Mouse (Mus musculus) C2C12 (cell line): ENCODE data around the gene Ghr.

Experiments used
- CEBPB ChIP-seq: IDR thresholded peaks from one replicate; pipeline ENCODE4 v1.6.1; 2011; ENCODE audit warnings: low read depth, mild to moderate bottlenecking, control low read depth, moderate library complexity
- CTCF ChIP-seq: IDR thresholded peaks from one replicate; pipeline ENCODE4 v1.5.1; 2011; ENCODE audit not compliant: control insufficient read depth, insufficient read depth, insufficient read length
- FOSL1 ChIP-seq: IDR thresholded peaks from one replicate; pipeline ENCODE4 v1.8.0; 2011; ENCODE audit warnings: mild to moderate bottlenecking, low read length; ENCODE audit not compliant: poor library complexity, insufficient read depth, severe bottlenecking
- MAX ChIP-seq: IDR thresholded peaks from one replicate; pipeline ENCODE4 v1.6.1; 2011; ENCODE audit warnings: mild to moderate bottlenecking, control low read depth
- MYOD1 ChIP-seq: IDR thresholded peaks from one replicate; pipeline ENCODE4 v1.6.1; 2011; ENCODE audit warnings: low read depth; ENCODE audit not compliant: control insufficient read depth, insufficient read length
- MYOG ChIP-seq: IDR thresholded peaks from one replicate; pipeline ENCODE4 v1.6.1; 2011; ENCODE audit not compliant: control insufficient read depth, insufficient read length; ENCODE audit errors: extremely low read depth
- USF1 ChIP-seq: IDR thresholded peaks from one replicate; pipeline ENCODE4 v1.6.1; 2011; ENCODE audit warnings: low read depth, mild to moderate bottlenecking, control low read depth, moderate library complexity

DNA sequence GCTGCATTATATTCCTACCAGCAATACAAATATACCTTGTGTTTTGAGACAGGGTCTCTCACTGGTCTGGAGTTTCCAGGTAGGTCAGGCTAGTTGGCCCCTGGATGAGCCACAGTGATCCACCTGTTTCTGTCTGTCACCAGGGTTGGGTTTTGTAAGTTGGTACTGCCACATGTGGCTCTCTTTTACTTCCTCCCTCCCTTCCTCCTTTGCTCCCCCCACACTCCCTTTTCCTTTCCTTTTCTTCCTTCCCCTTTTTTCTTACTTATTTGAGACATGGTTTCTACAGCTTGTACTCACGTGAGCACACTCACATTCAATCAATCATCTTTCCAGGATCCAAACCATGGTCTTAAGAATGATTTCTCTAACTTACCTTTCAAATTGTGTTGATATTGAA, 289.8 kb downstream of the Ghr start:
- no peak for TF ChIP-seq CTCF
- TF ChIP-seq USF1, result no peak
- no peak for TF ChIP-seq MYOG
- no peak for TF ChIP-seq MYOD1
- no peak for TF ChIP-seq FOSL1
- no peak for TF ChIP-seq CEBPB
- TF ChIP-seq MAX, result no peak
